Mouse (Mus musculus) erythroblast, embryonic 14.5 days (primary cell): ENCODE measurements around the gene Cnn3.

Experiments used
- GATA1 ChIP-seq: IDR thresholded peaks from 2 replicates; pipeline ENCODE4 v1.6.1; 2012; ENCODE audit warnings: low read length, inconsistent platforms, mixed read lengths
- TAL1 ChIP-seq: IDR thresholded peaks from 3 replicates; pipeline ENCODE4 v1.6.1; 2012; ENCODE audit warnings: low read length, inconsistent platforms, mixed read lengths

- no peak for TF ChIP-seq GATA1
- TF ChIP-seq TAL1, result no peak
Measured at GRCm38 (mm10) chr3:121435296-121435695, 9.0 kb downstream of the Cnn3 start.
